Mouse (Mus musculus) cerebellum, postnatal 25 days (tissue): ENCODE data around the gene Mettl9.
"Not testable (repeated sequence)": the region's sequence is repeated elsewhere in the genome, so short reads cannot be mapped to it uniquely, and the experiment has no call there.

ENCODE experiments used
- DNase-seq, 2 experiments: peaks; one replicate each; pipeline ENCODE4 v3.0.0; 2021; ENCODE audit warnings: mixed read lengths in 2 of 2

The Mettl9 gene

GRCm38 (mm10) chr7:121033856-121034652, at the start of gene Mettl9:
Gene Mettl9, plus strand, starts transcription at chr7:121034445.
- DNase-seq: peak; percentile 96 to 97

- no peak for DNase-seq
Observed at GRCm38 (mm10) chr7:120991191-120991590, 43.1 kb upstream of the Mettl9 start.

- no peak for DNase-seq
Observed at GRCm38 (mm10) chr7:120999021-120999530, 35.2 kb upstream of the Mettl9 start.

GRCm38 (mm10) chr7:121000065-121000822, 34.0 kb upstream of the Mettl9 start:
- no peak for DNase-seq

GRCm38 (mm10) chr7:121001879-121002278, 32.4 kb upstream of the Mettl9 start:
- no peak for DNase-seq

GRCm38 (mm10) chr7:121002407-121002928, 31.8 kb upstream of the Mettl9 start:
- DNase-seq: no peak

- DNase-seq: no peak
Observed at GRCm38 (mm10) chr7:121003793-121004418, 30.3 kb upstream of the Mettl9 start.

GRCm38 (mm10) chr7:121011794-121012689, 22.2 kb upstream of the Mettl9 start:
- no peak for DNase-seq

GRCm38 (mm10) chr7:121014486-121014885, 19.8 kb upstream of the Mettl9 start:
- no peak for DNase-seq

- no peak for DNase-seq
Observed at GRCm38 (mm10) chr7:121018778-121019177, 15.5 kb upstream of the Mettl9 start.

- no peak for DNase-seq
Observed at GRCm38 (mm10) chr7:121020277-121020676, 14.0 kb upstream of the Mettl9 start.

- DNase-seq: no peak
Observed at GRCm38 (mm10) chr7:121025221-121026008, 8.8 kb upstream of the Mettl9 start.

GRCm38 (mm10) chr7:121026300-121026699, 7.9 kb upstream of the Mettl9 start:
- DNase-seq: no peak

- not testable (repeated sequence) for DNase-seq
Observed at GRCm38 (mm10) chr7:121029947-121030346, 4.3 kb upstream of the Mettl9 start.

GRCm38 (mm10) chr7:121034701-121035141, 476 bp downstream of the Mettl9 start:
- DNase-seq: peak in 1 of 2 experiments; percentile 85

- DNase-seq: no peak
Observed at GRCm38 (mm10) chr7:121035161-121035721, 996 bp downstream of the Mettl9 start.

GRCm38 (mm10) chr7:121040595-121040994, 6.3 kb downstream of the Mettl9 start:
- DNase-seq: no peak

- no peak for DNase-seq
Observed at GRCm38 (mm10) chr7:121041989-121042388, 7.7 kb downstream of the Mettl9 start.

GRCm38 (mm10) chr7:121043004-121043403, 8.8 kb downstream of the Mettl9 start:
- DNase-seq: no peak

GRCm38 (mm10) chr7:121043510-121043909, 9.3 kb downstream of the Mettl9 start:
- no peak for DNase-seq

GRCm38 (mm10) chr7:121044251-121044650, 10.0 kb downstream of the Mettl9 start:
- no peak for DNase-seq
